Mouse (Mus musculus) heart, adult 11 months (tissue): ENCODE measurements around the gene Asb2.
A peak's percentile ranks its signal among the peaks of the same experiment; 100 is the strongest.

ENCODE experiments used
- DNase-seq: peaks from one replicate; pipeline ENCODE4 v3.0.0; 2022

The Asb2 gene

GRCm38 (mm10) chr12:103315831-103316545 is 39.8 kb downstream of the Asb2 start:
- DNase-seq, result peak; percentile 92

GRCm38 (mm10) chr12:103314640-103315361 is 41.0 kb downstream of the Asb2 start:
- peak; percentile 90 for DNase-seq

- DNase-seq, result peak; percentile 93
Measured at GRCm38 (mm10) chr12:103313871-103314639, 41.7 kb downstream of the Asb2 start.

GRCm38 (mm10) chr12:103313274-103313673 is 42.5 kb downstream of the Asb2 start:
- DNase-seq, result peak; percentile 89

GRCm38 (mm10) chr12:103311921-103312320 is 43.9 kb downstream of the Asb2 start:
- peak; percentile 95 for DNase-seq

GRCm38 (mm10) chr12:103310744-103311267 is 45.0 kb downstream of the Asb2 start, which contains the start of gene Fam181a:
Gene Fam181a, plus strand, starts transcription at chr12:103310975.
- peak; percentile 87 for DNase-seq

GRCm38 (mm10) chr12:103306720-103307119 is 49.1 kb downstream of the Asb2 start:
- DNase-seq, result no peak

- DNase-seq, result peak; percentile 85
Measured at GRCm38 (mm10) chr12:103306224-103306623, 49.6 kb downstream of the Asb2 start.

GRCm38 (mm10) chr12:103302960-103303359 is 52.8 kb downstream of the Asb2 start:
- no peak for DNase-seq

- DNase-seq, result no peak
Measured at GRCm38 (mm10) chr12:103301645-103302044, 54.2 kb downstream of the Asb2 start.

- peak; percentile 89 for DNase-seq
Measured at GRCm38 (mm10) chr12:103300493-103300892, 55.3 kb downstream of the Asb2 start.

GRCm38 (mm10) chr12:103296292-103296691 is 59.5 kb downstream of the Asb2 start:
- DNase-seq, result no peak

GRCm38 (mm10) chr12:103292366-103292765 is 63.4 kb downstream of the Asb2 start:
- DNase-seq, result no peak

- DNase-seq, result no peak
Measured at GRCm38 (mm10) chr12:103287276-103287675, 68.5 kb downstream of the Asb2 start.

GRCm38 (mm10) chr12:103283411-103283810 is 72.4 kb downstream of the Asb2 start:
- DNase-seq, result no peak

- DNase-seq, result no peak
Measured at GRCm38 (mm10) chr12:103282936-103283335, 72.9 kb downstream of the Asb2 start.

- peak; percentile 96 for DNase-seq
Measured at GRCm38 (mm10) chr12:103281912-103282311, 73.9 kb downstream of the Asb2 start.

- DNase-seq, result no peak
Measured at GRCm38 (mm10) chr12:103281491-103281890, 74.3 kb downstream of the Asb2 start.

GRCm38 (mm10) chr12:103276422-103276821 is 79.4 kb downstream of the Asb2 start:
- DNase-seq, result no peak

GRCm38 (mm10) chr12:103273732-103274131 is 82.1 kb downstream of the Asb2 start:
- no peak for DNase-seq

GRCm38 (mm10) chr12:103273051-103273450 is 82.8 kb downstream of the Asb2 start:
- no peak for DNase-seq

- DNase-seq, result no peak
Measured at GRCm38 (mm10) chr12:103272176-103272575, 83.6 kb downstream of the Asb2 start.
